Mouse (Mus musculus): ENCODE measurements at regions not wholly inside any gene's neighbourhood (a gene's known extent, or its start where the extent isn't known, plus 50 kb on each side); places are given as distances from the start of the nearest gene placed in this dataset.

DNA sequence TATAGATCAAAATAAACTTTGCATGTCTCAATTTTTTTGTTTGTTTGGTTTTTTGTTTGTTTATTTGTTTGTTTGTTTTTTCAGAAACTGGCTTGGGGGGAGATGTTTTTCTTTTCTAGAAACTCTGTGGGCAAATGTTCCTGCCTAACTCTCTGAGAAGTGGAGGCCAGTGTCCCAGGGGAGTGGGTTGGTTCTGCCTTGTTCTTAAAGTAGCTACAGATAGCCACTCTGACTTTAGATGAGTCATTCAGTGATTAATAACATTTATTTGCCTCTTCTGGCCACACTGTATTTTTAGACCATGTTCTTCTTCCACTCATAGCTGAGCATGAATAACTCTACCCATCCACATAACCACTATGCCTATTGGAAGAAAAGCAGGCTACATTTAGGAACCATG is 405.6 kb upstream of the Adamts16 start:
- no peak overlapping the region for H3K4me3 ChIP-seq (ENCODE audit: low read depth, low read length)
- no peak overlapping the region for H3K9ac ChIP-seq (ENCODE audit: low read depth, low read length)
- no peak overlapping the region for H3K27ac ChIP-seq (ENCODE audit: low read depth, low read length)
- H3K4me1 ChIP-seq (ENCODE audit: control insufficient read depth, insufficient read depth, low read length), result no peaks in the 10 kb centered on the region
- no peaks in the 10 kb centered on the region for H3K36me3 ChIP-seq (ENCODE audit: control insufficient read depth, insufficient read depth, low read length)
- ATAC-seq (replicated peaks; ENCODE audit: insufficient number of reproducible peaks, low FRiP score, low TSS enrichment), result no peak
- no peak overlapping the region for H3K4me2 ChIP-seq
- H3K9me3 ChIP-seq (replicated peaks; ENCODE audit: control insufficient read depth, low read length), result no peaks in the 10 kb centered on the region
- H3K27me3 ChIP-seq (ENCODE audit: control insufficient read depth, insufficient read depth, low read length), result no peaks in the 10 kb centered on the region

GRCm38 (mm10) chr13:71245326-71245725 is 403.7 kb upstream of the Adamts16 start:
- Histone ChIP-seq H3K27me3 (ENCODE audit: control insufficient read depth, insufficient read depth, low read length) (no peaks in the 10 kb centered on the region), H3K9me3 (replicated peaks; ENCODE audit: control insufficient read depth, low read length) (no peaks in the 10 kb centered on the region), H3K4me1 (ENCODE audit: control insufficient read depth, insufficient read depth, low read length) (no peaks in the 10 kb centered on the region), H3K4me2 (no peak overlapping the region), H3K9ac (ENCODE audit: low read depth, low read length) (no peak overlapping the region), H3K4me3 (ENCODE audit: low read depth, low read length) (no peak overlapping the region), H3K27ac (ENCODE audit: low read depth, low read length) (no peak overlapping the region), H3K36me3 (ENCODE audit: control insufficient read depth, insufficient read depth, low read length) (no peaks in the 10 kb centered on the region)
- ATAC-seq (replicated peaks; ENCODE audit: insufficient number of reproducible peaks, low FRiP score, low TSS enrichment), result no peak
- WGBS (ENCODE audit: insufficient replicate concordance), result 75% methylated on average over 4 of the region's 4 CpGs

DNA sequence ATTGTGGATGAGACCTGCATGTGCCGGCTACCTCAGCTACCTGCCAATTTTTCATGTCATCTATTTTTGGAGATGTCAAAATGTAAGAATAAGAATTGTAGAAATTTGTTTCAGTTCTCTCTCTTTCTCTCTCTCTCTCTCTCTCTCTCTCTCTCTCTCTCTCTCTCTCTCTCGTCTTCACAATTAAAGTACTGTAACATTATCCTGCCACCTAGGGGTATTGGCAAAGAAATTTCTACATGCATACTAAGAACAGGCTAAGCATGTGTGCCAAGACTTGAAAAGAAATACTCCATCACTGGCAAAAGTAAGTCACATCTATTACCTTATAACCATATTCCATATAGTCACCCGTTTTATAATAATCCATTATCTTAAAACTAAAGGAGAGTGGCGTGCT is 398.2 kb upstream of the Adamts16 start:
- no peaks in the 10 kb centered on the region for H3K9me3 ChIP-seq (replicated peaks; ENCODE audit: control insufficient read depth, low read length)
- ATAC-seq (replicated peaks; ENCODE audit: insufficient number of reproducible peaks, low FRiP score, low TSS enrichment), result no peak
- WGBS (ENCODE audit: insufficient replicate concordance), result 61% methylated on average over 4 of the region's 4 CpGs
- H3K4me1 ChIP-seq (ENCODE audit: control insufficient read depth, insufficient read depth, low read length), result no peaks in the 10 kb centered on the region
- H3K27me3 ChIP-seq (ENCODE audit: control insufficient read depth, insufficient read depth, low read length), result no peaks in the 10 kb centered on the region
- H3K27ac ChIP-seq (ENCODE audit: low read depth, low read length), result no peak overlapping the region
- H3K9ac ChIP-seq (ENCODE audit: low read depth, low read length), result no peak overlapping the region
- H3K36me3 ChIP-seq (ENCODE audit: control insufficient read depth, insufficient read depth, low read length), result no peaks in the 10 kb centered on the region
- H3K4me2 ChIP-seq, result no peak overlapping the region
- H3K4me3 ChIP-seq (ENCODE audit: low read depth, low read length), result no peak overlapping the region

DNA sequence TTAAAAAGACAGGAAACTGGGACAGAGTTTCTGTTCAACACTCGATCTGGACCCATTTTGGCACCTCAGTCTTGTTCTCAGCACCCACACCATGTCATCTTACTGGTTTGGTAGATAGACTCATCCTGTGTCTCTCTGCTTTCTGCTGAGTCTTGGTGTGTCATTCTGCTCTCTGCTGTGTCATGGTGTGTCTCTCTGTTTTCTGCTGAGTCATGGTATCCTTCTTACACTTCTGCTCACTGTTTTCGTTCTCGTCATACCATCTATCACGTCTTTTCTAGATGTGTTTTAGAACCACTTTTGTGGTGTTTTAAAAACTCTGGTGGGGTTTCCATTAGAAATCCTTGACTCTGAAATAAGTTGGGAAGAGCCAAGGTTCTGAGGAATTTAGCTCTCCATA is 393.7 kb upstream of the Adamts16 start:
- Histone ChIP-seq H3K36me3 (ENCODE audit: control insufficient read depth, insufficient read depth, low read length) (no peaks in the 10 kb centered on the region), H3K9me3 (replicated peaks; ENCODE audit: control insufficient read depth, low read length) (no peaks in the 10 kb centered on the region), H3K4me1 (ENCODE audit: control insufficient read depth, insufficient read depth, low read length) (no peaks in the 10 kb centered on the region), H3K4me2 (no peak overlapping the region), H3K4me3 (ENCODE audit: low read depth, low read length) (no peak overlapping the region), H3K27ac (ENCODE audit: low read depth, low read length) (no peak overlapping the region), H3K9ac (ENCODE audit: low read depth, low read length) (no peak overlapping the region), H3K27me3 (ENCODE audit: control insufficient read depth, insufficient read depth, low read length) (no peaks in the 10 kb centered on the region)
- 77% methylated on average over 4 of the region's 4 CpGs for WGBS (ENCODE audit: insufficient replicate concordance)
- no peak for ATAC-seq (replicated peaks; ENCODE audit: insufficient number of reproducible peaks, low FRiP score, low TSS enrichment)

DNA sequence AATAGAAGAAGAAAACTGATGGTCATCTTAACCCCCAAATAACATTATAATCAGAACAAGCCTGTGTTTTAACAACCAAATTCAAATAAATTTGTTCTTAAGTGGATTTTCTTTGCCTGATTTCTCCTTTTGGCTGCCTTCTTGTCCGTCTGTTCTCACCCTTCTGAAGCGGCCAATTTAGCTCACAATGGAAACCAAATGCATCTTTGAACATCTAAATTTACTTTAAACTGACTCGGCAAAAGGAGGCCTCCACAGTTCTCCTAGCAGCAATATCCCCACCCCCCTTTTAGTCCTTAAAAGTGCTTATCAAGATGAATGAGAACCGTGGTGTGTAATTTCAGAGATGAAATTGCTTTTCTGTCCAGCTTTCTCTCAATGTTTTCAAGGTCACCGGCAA is 389.6 kb upstream of the Adamts16 start:
- H3K4me3 ChIP-seq (ENCODE audit: low read depth, low read length), result no peak overlapping the region
- ATAC-seq (replicated peaks; ENCODE audit: insufficient number of reproducible peaks, low FRiP score, low TSS enrichment), result no peak
- no peak overlapping the region for H3K27ac ChIP-seq (ENCODE audit: low read depth, low read length)
- H3K4me2 ChIP-seq, result no peak overlapping the region
- WGBS (ENCODE audit: insufficient replicate concordance), result 62% methylated on average over 5 of the region's 5 CpGs
- no peak overlapping the region for H3K9ac ChIP-seq (ENCODE audit: low read depth, low read length)
- no peaks in the 10 kb centered on the region for H3K4me1 ChIP-seq (ENCODE audit: control insufficient read depth, insufficient read depth, low read length)
- H3K27me3 ChIP-seq (ENCODE audit: control insufficient read depth, insufficient read depth, low read length), result no peaks in the 10 kb centered on the region
- H3K36me3 ChIP-seq (ENCODE audit: control insufficient read depth, insufficient read depth, low read length), result no peaks in the 10 kb centered on the region
- no peaks in the 10 kb centered on the region for H3K9me3 ChIP-seq (replicated peaks; ENCODE audit: control insufficient read depth, low read length)

GRCm38 (mm10) chr13:71214776-71215175 is 373.2 kb upstream of the Adamts16 start:
- no peak overlapping the region for H3K9ac ChIP-seq (ENCODE audit: low read depth, low read length)
- no peak for ATAC-seq (replicated peaks; ENCODE audit: insufficient number of reproducible peaks, low FRiP score, low TSS enrichment)

DNA sequence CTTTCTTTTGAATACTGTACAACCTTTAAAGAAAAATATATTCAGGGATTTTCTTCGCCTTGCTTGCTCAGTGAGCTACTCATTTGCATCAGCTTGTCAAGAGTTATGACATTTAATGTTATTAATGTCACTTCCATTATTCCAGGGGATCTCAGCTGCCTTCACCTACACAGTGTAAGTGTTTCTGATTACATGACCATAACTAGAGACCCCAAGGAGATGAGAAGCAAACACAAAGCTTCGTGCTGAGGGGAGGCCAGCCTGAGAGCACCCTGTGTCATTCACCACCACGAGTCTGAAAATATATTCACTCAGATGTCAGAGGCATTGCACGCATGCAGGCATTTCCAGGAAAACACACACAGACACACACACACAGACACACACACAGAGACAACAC is 369.8 kb upstream of the Adamts16 start:
- Histone ChIP-seq H3K4me3 (ENCODE audit: low read depth, low read length) (no peak overlapping the region), H3K9ac (ENCODE audit: low read depth, low read length) (no peak overlapping the region), H3K4me2 (no peak overlapping the region), H3K27ac (ENCODE audit: low read depth, low read length) (no peak overlapping the region), H3K27me3 (ENCODE audit: control insufficient read depth, insufficient read depth, low read length) (no peaks in the 10 kb centered on the region), H3K9me3 (replicated peaks; ENCODE audit: control insufficient read depth, low read length) (no peaks in the 10 kb centered on the region), H3K36me3 (ENCODE audit: control insufficient read depth, insufficient read depth, low read length) (no peaks in the 10 kb centered on the region), H3K4me1 (ENCODE audit: control insufficient read depth, insufficient read depth, low read length) (no peaks in the 10 kb centered on the region)
- 75% methylated on average over 4 of the region's 4 CpGs for WGBS (ENCODE audit: insufficient replicate concordance)
- ATAC-seq (replicated peaks; ENCODE audit: insufficient number of reproducible peaks, low FRiP score, low TSS enrichment), result no peak

More at GRCm38 (mm10) chr13:71214776-71215175, 373.2 kb upstream of the Adamts16 start:
- H3K4me3 ChIP-seq (ENCODE audit: low read depth, low read length), result no peak overlapping the region
- H3K27me3 ChIP-seq (ENCODE audit: control insufficient read depth, insufficient read depth, low read length), result no peaks in the 10 kb centered on the region
- no peaks in the 10 kb centered on the region for H3K9me3 ChIP-seq (replicated peaks; ENCODE audit: control insufficient read depth, low read length)
- no peaks in the 10 kb centered on the region for H3K4me1 ChIP-seq (ENCODE audit: control insufficient read depth, insufficient read depth, low read length)
- H3K27ac ChIP-seq (ENCODE audit: low read depth, low read length), result no peak overlapping the region
- no peaks in the 10 kb centered on the region for H3K36me3 ChIP-seq (ENCODE audit: control insufficient read depth, insufficient read depth, low read length)
- 50% methylated on average over 5 of the region's 5 CpGs for WGBS (ENCODE audit: insufficient replicate concordance)
- H3K4me2 ChIP-seq, result no peak overlapping the region

DNA sequence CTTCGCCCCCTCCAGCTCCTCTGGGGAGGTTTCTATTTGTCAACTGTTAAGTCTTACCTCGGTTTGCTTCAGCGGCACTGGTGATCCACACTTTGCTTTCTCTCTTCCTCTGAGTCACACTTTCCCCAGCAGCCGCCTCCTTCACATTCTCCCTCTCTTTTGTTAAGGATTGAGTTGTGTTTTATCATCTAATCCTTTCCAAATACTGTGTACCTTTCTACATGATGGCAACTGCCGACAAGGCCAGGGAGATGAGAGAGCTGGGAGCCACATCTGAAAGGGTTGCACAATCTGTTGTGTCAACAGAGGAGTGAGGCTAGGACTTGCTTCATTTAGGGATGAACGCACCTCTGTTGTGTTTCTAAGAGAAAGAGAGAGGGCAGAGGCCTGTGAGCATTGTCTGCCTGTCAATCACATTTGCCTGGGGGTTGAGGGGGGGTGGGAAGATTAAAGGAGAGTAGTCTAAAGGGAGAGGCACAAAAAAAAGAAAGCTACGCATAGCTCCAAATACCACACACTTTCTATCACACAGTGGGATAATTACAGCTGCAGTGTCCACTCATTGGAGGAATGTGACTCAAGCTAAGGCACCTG is 369.1 kb upstream of the Adamts16 start:
- no peak overlapping the region for H3K4me2 ChIP-seq
- 41% methylated on average over 7 of the region's 7 CpGs for WGBS (ENCODE audit: insufficient replicate concordance)
- no peaks in the 10 kb centered on the region for H3K9me3 ChIP-seq (replicated peaks; ENCODE audit: control insufficient read depth, low read length)
- H3K27me3 ChIP-seq (ENCODE audit: control insufficient read depth, insufficient read depth, low read length), result no peaks in the 10 kb centered on the region
- no peak overlapping the region for H3K27ac ChIP-seq (ENCODE audit: low read depth, low read length)
- no peaks in the 10 kb centered on the region for H3K36me3 ChIP-seq (ENCODE audit: control insufficient read depth, insufficient read depth, low read length)
- no peak for ATAC-seq (replicated peaks; ENCODE audit: insufficient number of reproducible peaks, low FRiP score, low TSS enrichment)
- no peaks in the 10 kb centered on the region for H3K4me1 ChIP-seq (ENCODE audit: control insufficient read depth, insufficient read depth, low read length)
- no peak overlapping the region for H3K9ac ChIP-seq (ENCODE audit: low read depth, low read length)
- no peak overlapping the region for H3K4me3 ChIP-seq (ENCODE audit: low read depth, low read length)

- 34% methylated on average over 3 of the region's 3 CpGs for WGBS (ENCODE audit: insufficient replicate concordance)
- Histone ChIP-seq H3K4me2 (no peak overlapping the region), H3K4me3 (ENCODE audit: low read depth, low read length) (no peak overlapping the region), H3K27me3 (ENCODE audit: control insufficient read depth, insufficient read depth, low read length) (no peaks in the 10 kb centered on the region), H3K9me3 (replicated peaks; ENCODE audit: control insufficient read depth, low read length) (no peaks in the 10 kb centered on the region), H3K9ac (ENCODE audit: low read depth, low read length) (no peak overlapping the region), H3K36me3 (ENCODE audit: control insufficient read depth, insufficient read depth, low read length) (no peaks in the 10 kb centered on the region), H3K4me1 (ENCODE audit: control insufficient read depth, insufficient read depth, low read length) (no peaks in the 10 kb centered on the region), H3K27ac (ENCODE audit: low read depth, low read length) (no peak overlapping the region)
- no peak for ATAC-seq (replicated peaks; ENCODE audit: insufficient number of reproducible peaks, low FRiP score, low TSS enrichment)
Measured at GRCm38 (mm10) chr13:71205708-71206107, 364.1 kb upstream of the Adamts16 start.
